Mouse (Mus musculus): Measurements from ENCODE around the gene Sfxn2. TPM values are rescaled to one million over a fixed set of nuclear protein-coding genes. Genes with fewer than 3 reads are reported as not detected.
A peak's percentile ranks its signal among the peaks of the same experiment; 100 is the strongest.

Gene Sfxn2
- polyA plus RNA-seq, 1 experiment from 2014 or later: 10.2 TPM

DNA sequence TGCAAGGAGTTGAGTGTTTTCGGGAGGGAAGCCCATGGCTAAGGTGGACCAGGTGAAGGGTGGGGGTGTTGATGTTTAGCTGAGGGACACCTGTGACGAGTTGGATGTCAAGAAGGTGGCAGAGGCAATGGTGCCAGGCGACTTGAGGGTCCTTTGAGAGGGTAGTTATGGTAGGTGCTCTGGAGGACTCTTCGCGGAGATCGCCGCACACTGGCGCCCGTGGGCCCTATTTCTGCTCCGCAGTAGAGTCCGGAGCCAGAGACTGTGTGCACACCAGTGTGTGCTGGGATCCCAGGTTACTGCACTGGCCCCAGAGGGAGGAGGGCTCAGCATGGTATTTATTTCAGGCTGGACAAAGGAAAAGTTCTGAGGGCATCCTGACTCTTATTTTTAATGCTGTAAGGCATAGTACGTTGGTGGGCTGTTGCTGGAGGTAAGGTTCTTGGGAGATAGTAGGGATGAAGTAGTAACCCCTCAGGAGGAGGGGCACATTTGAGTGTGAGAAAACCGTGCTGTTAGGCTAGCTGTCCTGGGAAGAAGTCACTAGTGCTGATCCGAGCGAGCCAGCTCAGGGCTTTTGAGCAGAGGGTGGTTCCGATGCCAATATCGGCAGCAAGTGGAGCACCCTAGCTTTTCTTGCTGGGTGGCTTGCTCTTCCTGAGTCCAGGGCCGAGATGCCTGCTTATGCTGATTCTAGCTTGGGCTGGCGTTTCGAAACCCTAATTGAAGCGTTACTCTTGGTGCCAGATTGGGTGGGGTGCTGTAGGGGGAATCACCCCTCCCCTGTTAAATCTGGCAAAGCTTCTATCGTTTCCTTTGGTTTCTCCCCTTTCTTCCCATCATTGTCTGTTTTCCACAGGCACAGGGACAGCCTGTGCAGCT, 26.5 kb downstream of the Sfxn2 start:
- peak overlapping the region; percentile 70 for H3K27ac ChIP-seq (replicated peaks; ENCODE audit: low read depth, low read length)
- ATAC-seq (ENCODE audit: low FRiP score, low TSS enrichment) (peak; percentile 2; the same call in 1 of the 2 replicates), DNase-seq (no peak)
- H3K36me3 ChIP-seq (ENCODE audit: control insufficient read depth, insufficient read depth, low read length): peaks cover 16% of the 10 kb centered on the region
- H3K27me3 ChIP-seq (ENCODE audit: control insufficient read depth, insufficient read depth, low read length): no peaks in the 10 kb centered on the region
- no peaks in the 10 kb centered on the region for H3K9me3 ChIP-seq (ENCODE audit: control insufficient read depth, low read length)
- WGBS: 24% methylated on average over 22 of the region's 22 CpGs
- H3K4me3 ChIP-seq (replicated peaks; ENCODE audit: low read depth, low read length): peak overlapping the region; percentile 95
- peaks cover 14% of the 10 kb centered on the region; the same call in 1 of the 2 replicates for H3K4me1 ChIP-seq (ENCODE audit: control insufficient read depth, insufficient read depth, low read length)
- H3K9ac ChIP-seq (replicated peaks; ENCODE audit: low read length): peak overlapping the region; percentile 78
- peak overlapping the region; percentile 93 for H3K4me2 ChIP-seq (ENCODE audit: low read length)

DNA sequence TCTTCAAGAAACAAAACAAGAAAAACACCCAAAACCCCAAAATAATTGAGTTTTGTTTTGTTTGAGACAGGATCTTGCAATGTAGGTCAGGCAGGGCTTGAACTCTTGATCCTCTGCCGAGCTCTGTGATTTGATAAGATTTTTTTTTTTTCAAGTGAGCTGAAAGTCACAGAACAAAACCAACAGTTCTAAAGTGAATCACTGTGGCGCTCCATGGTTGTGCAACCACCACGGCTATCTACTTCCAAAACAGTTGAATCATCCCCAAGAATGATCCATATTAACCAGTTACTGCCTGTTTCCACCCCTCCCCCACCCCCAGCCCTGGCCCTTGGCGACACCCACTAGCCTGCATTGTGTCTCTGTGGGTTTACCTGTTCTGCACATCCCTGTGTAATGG, 27.2 kb downstream of the Sfxn2 start:
- peak overlapping the region; percentile 95 for H3K4me3 ChIP-seq (replicated peaks; ENCODE audit: low read depth, low read length)

DNA sequence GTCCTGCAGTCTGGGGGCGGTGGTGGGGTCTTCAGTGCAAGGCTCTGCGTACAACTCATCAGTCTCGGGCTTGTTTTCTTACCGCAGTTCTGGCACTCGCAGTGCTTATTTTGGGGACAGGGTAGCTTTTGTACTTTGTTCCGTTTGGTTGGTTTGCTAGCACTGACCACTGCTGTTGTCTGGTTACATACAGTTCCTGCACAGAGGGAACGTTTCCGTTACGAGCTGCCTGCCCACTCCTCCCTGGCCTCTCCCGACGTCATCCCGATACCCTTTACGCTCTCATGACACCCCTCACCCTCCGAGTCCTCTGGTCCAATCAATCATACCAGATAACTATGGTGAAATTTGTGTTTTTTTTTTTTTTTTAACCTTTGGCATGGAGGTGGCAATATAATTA, 28.3 kb downstream of the Sfxn2 start:
- no peak overlapping the region for H3K9ac ChIP-seq (replicated peaks; ENCODE audit: low read length)
- no peak overlapping the region for H3K4me3 ChIP-seq (replicated peaks; ENCODE audit: low read depth, low read length)
- H3K27me3 ChIP-seq (ENCODE audit: control insufficient read depth, insufficient read depth, low read length): no peaks in the 10 kb centered on the region
- H3K36me3 ChIP-seq (ENCODE audit: control insufficient read depth, insufficient read depth, low read length): peaks cover 16% of the 10 kb centered on the region
- H3K4me1 ChIP-seq (ENCODE audit: control insufficient read depth, insufficient read depth, low read length): peaks cover 14% of the 10 kb centered on the region; the same call in 1 of the 2 replicates
- no peaks in the 10 kb centered on the region for H3K9me3 ChIP-seq (ENCODE audit: control insufficient read depth, low read length)
- no peak overlapping the region for H3K27ac ChIP-seq (replicated peaks; ENCODE audit: low read depth, low read length)
- H3K4me2 ChIP-seq (ENCODE audit: low read length): no peak overlapping the region
- 93% methylated on average over 14 of the region's 14 CpGs for WGBS
- DNase-seq: no peak
- ATAC-seq (ENCODE audit: low FRiP score, low TSS enrichment): no peak

More for the DNA sequence above, 27.2 kb downstream of the Sfxn2 start:
- H3K9ac ChIP-seq (replicated peaks; ENCODE audit: low read length): no peak overlapping the region
- 87% methylated on average over 4 of the region's 4 CpGs for WGBS
- ATAC-seq (ENCODE audit: low FRiP score, low TSS enrichment): no peak
- no peaks in the 10 kb centered on the region for H3K9me3 ChIP-seq (ENCODE audit: control insufficient read depth, low read length)
- no peaks in the 10 kb centered on the region for H3K27me3 ChIP-seq (ENCODE audit: control insufficient read depth, insufficient read depth, low read length)
- no peak for DNase-seq
- peak overlapping the region; percentile 93 for H3K4me2 ChIP-seq (ENCODE audit: low read length)
- H3K27ac ChIP-seq (replicated peaks; ENCODE audit: low read depth, low read length): no peak overlapping the region
- H3K36me3 ChIP-seq (ENCODE audit: control insufficient read depth, insufficient read depth, low read length): peaks cover 12% of the 10 kb centered on the region; the same call in 1 of the 2 replicates
- peaks cover 14% of the 10 kb centered on the region; the same call in 1 of the 2 replicates for H3K4me1 ChIP-seq (ENCODE audit: control insufficient read depth, insufficient read depth, low read length)

DNA sequence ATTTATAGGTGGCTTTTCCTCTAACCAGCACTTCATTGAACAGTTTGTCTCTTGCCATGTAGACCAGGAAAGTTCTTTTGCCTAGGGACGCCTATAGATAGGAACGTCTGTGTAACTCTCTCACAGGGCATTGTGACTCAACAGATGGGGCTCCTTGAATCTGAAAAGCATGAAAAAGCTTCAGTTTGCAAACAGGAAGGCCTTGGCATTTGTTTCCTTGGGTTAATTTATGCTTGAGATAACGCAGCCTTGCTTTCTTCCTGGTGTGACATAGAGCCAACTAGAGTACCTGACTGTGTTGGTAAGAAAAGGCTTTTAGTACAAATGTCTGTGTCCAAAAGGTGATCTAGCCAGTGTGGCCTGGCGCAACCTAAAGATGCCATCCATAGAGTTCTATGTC, 29.2 kb downstream of the Sfxn2 start:
- 93% methylated on average over 4 of the region's 4 CpGs for WGBS
- no peak overlapping the region for H3K9ac ChIP-seq (replicated peaks; ENCODE audit: low read length)
- H3K4me2 ChIP-seq (ENCODE audit: low read length): no peak overlapping the region

DNA sequence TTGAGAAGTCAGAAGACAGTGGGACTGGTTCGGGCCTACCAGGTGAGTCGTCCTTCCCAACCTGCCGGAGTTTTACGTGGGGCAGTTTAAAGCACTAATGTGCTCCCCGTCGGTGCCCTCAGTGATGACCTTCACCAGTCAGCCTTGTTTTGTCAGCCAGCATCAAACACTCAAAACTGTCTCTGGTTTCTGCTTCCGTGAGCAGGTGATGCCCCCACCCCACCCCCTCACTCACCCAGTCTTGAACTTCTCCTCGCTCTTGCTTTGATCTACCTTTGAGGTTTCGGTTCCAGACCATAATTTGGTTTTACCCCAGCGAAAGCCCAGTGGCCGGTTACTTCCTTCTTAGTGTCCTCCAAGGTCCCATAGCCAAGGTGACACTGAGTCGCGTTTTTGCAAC, 33.6 kb downstream of the Sfxn2 start:
- no peaks in the 10 kb centered on the region for H3K27me3 ChIP-seq (ENCODE audit: control insufficient read depth, insufficient read depth, low read length)
- H3K9ac ChIP-seq (replicated peaks; ENCODE audit: low read length): no peak overlapping the region
- H3K27ac ChIP-seq (replicated peaks; ENCODE audit: low read depth, low read length): no peak overlapping the region
- no peak overlapping the region for H3K4me3 ChIP-seq (replicated peaks; ENCODE audit: low read depth, low read length)
- ATAC-seq (ENCODE audit: low FRiP score, low TSS enrichment) (no peak), DNase-seq (no peak)
- WGBS: 95% methylated on average over 13 of the region's 13 CpGs
- H3K4me1 ChIP-seq (ENCODE audit: control insufficient read depth, insufficient read depth, low read length): no peaks in the 10 kb centered on the region
- H3K36me3 ChIP-seq (ENCODE audit: control insufficient read depth, insufficient read depth, low read length): peaks cover 37% of the 10 kb centered on the region
- H3K9me3 ChIP-seq (ENCODE audit: control insufficient read depth, low read length): no peaks in the 10 kb centered on the region
- H3K4me2 ChIP-seq (ENCODE audit: low read length): no peak overlapping the region

More for the DNA sequence above, 29.2 kb downstream of the Sfxn2 start:
- Histone ChIP-seq H3K9me3 (ENCODE audit: control insufficient read depth, low read length) (no peaks in the 10 kb centered on the region), H3K4me3 (replicated peaks; ENCODE audit: low read depth, low read length) (no peak overlapping the region), H3K27ac (replicated peaks; ENCODE audit: low read depth, low read length) (no peak overlapping the region), H3K27me3 (ENCODE audit: control insufficient read depth, insufficient read depth, low read length) (no peaks in the 10 kb centered on the region), H3K4me1 (ENCODE audit: control insufficient read depth, insufficient read depth, low read length) (peaks cover 14% of the 10 kb centered on the region; the same call in 1 of the 2 replicates), H3K36me3 (ENCODE audit: control insufficient read depth, insufficient read depth, low read length) (peaks cover 19% of the 10 kb centered on the region)
- DNase-seq (no peak), ATAC-seq (ENCODE audit: low FRiP score, low TSS enrichment) (no peak)

DNA sequence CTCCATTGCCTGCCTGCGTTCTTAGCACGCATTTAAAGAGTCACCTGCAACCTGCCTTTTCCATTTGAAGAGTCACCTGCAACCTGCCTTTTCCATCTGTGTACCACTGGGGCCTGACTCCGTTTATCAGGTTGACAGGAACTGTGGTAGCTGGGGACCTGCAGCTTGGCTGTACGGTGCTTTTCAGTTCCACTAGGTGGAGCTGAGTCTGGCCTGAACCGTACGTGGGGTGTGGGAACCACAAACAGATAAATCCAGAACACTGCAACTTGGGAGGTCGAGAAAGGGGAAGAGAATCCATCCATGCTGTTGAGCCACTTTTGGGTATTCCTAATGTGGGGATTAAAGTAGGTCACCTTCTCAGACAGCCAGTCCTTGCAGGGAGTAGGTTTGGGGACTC, 34.3 kb downstream of the Sfxn2 start:
- no peak overlapping the region for H3K9ac ChIP-seq (replicated peaks; ENCODE audit: low read length)
- no peaks in the 10 kb centered on the region for H3K27me3 ChIP-seq (ENCODE audit: control insufficient read depth, insufficient read depth, low read length)
- H3K4me1 ChIP-seq (ENCODE audit: control insufficient read depth, insufficient read depth, low read length): no peaks in the 10 kb centered on the region
- DNase-seq (no peak), ATAC-seq (ENCODE audit: low FRiP score, low TSS enrichment) (no peak)
- no peaks in the 10 kb centered on the region for H3K9me3 ChIP-seq (ENCODE audit: control insufficient read depth, low read length)
- no peak overlapping the region for H3K4me3 ChIP-seq (replicated peaks; ENCODE audit: low read depth, low read length)
- no peak overlapping the region for H3K27ac ChIP-seq (replicated peaks; ENCODE audit: low read depth, low read length)
- peaks cover 35% of the 10 kb centered on the region for H3K36me3 ChIP-seq (ENCODE audit: control insufficient read depth, insufficient read depth, low read length)
- H3K4me2 ChIP-seq (ENCODE audit: low read length): no peak overlapping the region
- WGBS: 74% methylated on average over 7 of the region's 7 CpGs

DNA sequence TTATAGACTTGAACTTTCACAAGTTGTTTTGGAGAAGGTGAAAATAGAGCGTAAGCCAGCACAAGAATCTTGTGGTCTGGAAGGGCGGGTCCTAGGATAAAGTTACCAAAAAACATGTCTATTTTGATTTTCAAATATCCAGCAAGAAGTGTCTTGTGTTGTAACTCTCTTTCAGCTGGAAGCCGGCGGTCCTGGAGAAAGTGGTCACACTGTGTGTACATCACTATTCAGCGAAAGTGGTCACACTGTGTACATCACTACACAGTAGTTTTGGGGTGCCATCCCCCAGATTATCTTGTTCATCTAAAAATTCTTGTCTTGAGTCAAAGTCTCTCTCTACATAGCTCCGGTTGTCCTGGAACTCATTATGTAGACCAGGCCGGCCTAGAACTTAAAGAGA, 35.0 kb downstream of the Sfxn2 start:
- Histone ChIP-seq H3K27ac (replicated peaks; ENCODE audit: low read depth, low read length) (no peak overlapping the region), H3K4me2 (ENCODE audit: low read length) (no peak overlapping the region), H3K4me3 (replicated peaks; ENCODE audit: low read depth, low read length) (no peak overlapping the region), H3K4me1 (ENCODE audit: control insufficient read depth, insufficient read depth, low read length) (no peaks in the 10 kb centered on the region), H3K27me3 (ENCODE audit: control insufficient read depth, insufficient read depth, low read length) (no peaks in the 10 kb centered on the region), H3K9ac (replicated peaks; ENCODE audit: low read length) (no peak overlapping the region), H3K9me3 (ENCODE audit: control insufficient read depth, low read length) (no peaks in the 10 kb centered on the region), H3K36me3 (ENCODE audit: control insufficient read depth, insufficient read depth, low read length) (peaks cover 33% of the 10 kb centered on the region)
- no peak for DNase-seq
- 98% methylated on average over 7 of the region's 7 CpGs for WGBS
- ATAC-seq (ENCODE audit: low FRiP score, low TSS enrichment): no peak

DNA sequence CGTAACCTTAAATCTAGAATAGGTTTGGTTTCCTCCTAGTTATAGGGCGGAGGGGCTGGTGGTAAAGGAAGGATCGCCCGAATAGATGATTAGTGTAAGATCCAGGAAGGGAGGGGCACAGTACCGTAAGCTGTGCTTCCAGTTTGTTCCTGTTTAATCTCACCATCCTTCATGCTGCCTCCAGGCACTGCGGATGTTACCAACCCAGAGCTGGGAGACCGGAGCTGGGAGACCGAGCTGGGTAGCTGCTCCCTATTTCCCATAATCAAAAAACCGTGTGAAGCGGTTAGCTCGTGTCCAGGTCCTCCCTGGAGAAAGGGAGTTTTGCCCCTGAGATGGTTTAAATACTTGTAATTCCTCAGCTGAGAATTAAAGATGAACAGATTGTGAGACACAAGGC, 43.2 kb downstream of the Sfxn2 start:
- DNase-seq (no peak), ATAC-seq (ENCODE audit: low FRiP score, low TSS enrichment) (no peak)
- no peak overlapping the region for H3K27ac ChIP-seq (replicated peaks; ENCODE audit: low read depth, low read length)
- no peak overlapping the region for H3K4me3 ChIP-seq (replicated peaks; ENCODE audit: low read depth, low read length)
- WGBS: 85% methylated on average over 11 of the region's 11 CpGs
- H3K9ac ChIP-seq (replicated peaks; ENCODE audit: low read length): no peak overlapping the region
- H3K36me3 ChIP-seq (ENCODE audit: control insufficient read depth, insufficient read depth, low read length): peaks cover 11% of the 10 kb centered on the region
- no peaks in the 10 kb centered on the region for H3K9me3 ChIP-seq (ENCODE audit: control insufficient read depth, low read length)
- no peaks in the 10 kb centered on the region for H3K27me3 ChIP-seq (ENCODE audit: control insufficient read depth, insufficient read depth, low read length)
- no peak overlapping the region for H3K4me2 ChIP-seq (ENCODE audit: low read length)
- peaks cover 17% of the 10 kb centered on the region for H3K4me1 ChIP-seq (ENCODE audit: control insufficient read depth, insufficient read depth, low read length)

DNA sequence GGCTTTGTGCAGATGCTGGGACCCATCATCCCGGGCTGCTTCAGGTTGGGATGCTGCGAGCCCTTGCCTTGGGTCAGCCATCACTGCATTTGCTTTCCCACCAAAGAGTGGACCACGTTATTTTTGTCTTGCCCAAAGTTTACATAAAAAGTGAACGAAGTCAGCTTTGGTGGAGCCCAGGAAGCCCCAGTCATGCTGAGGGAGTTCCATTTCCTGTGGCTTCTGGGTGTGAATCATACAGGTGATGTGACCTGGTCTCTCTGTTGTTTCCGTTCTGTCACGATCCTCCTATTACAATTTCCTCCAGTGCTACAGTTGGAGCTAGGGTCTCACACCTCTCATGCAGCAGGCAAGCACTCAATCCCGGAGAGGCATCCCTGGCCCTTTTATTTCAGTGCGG, 44.2 kb downstream of the Sfxn2 start:
- peaks cover 26% of the 10 kb centered on the region for H3K4me1 ChIP-seq (ENCODE audit: control insufficient read depth, insufficient read depth, low read length)
- ATAC-seq (ENCODE audit: low FRiP score, low TSS enrichment) (no peak), DNase-seq (no peak)
- no peak overlapping the region for H3K4me3 ChIP-seq (replicated peaks; ENCODE audit: low read depth, low read length)
- H3K36me3 ChIP-seq (ENCODE audit: control insufficient read depth, insufficient read depth, low read length): peaks cover 11% of the 10 kb centered on the region
- H3K9me3 ChIP-seq (ENCODE audit: control insufficient read depth, low read length): no peaks in the 10 kb centered on the region
- no peak overlapping the region for H3K27ac ChIP-seq (replicated peaks; ENCODE audit: low read depth, low read length)
- WGBS: 92% methylated on average over 8 of the region's 8 CpGs
- no peaks in the 10 kb centered on the region for H3K27me3 ChIP-seq (ENCODE audit: control insufficient read depth, insufficient read depth, low read length)
- no peak overlapping the region for H3K9ac ChIP-seq (replicated peaks; ENCODE audit: low read length)
- no peak overlapping the region for H3K4me2 ChIP-seq (ENCODE audit: low read length)

Measured in midbrain, embryonic 14.5 days (tissue).